Mouse (Mus musculus) gastrocnemius, postnatal 36 days (tissue): ENCODE results near the gene Cntnap2. TPM values are rescaled to one million over a fixed set of nuclear protein-coding genes. Genes with fewer than 3 reads are reported as not detected.

Experiments used
- DNase-seq, 2 experiments: peaks; one replicate each; pipeline ENCODE4 v3.0.0; 2022
- intact Hi-C: fragments of 180-260 bp; cut with DNase I; formaldehyde crosslinking; loops from one replicate; pipeline ENCODE4 v1.15.1; 2025
- total RNA-seq, 2 experiments: library from RNA; stranded (reverse); gene quantifications; 2 replicates each; pipeline ENCODE4 v1.2.3; 2021

Cntnap2 gene
- total RNA-seq, 2 experiments from 2014 or later, result 6.3 to 6.6 TPM

DNA sequence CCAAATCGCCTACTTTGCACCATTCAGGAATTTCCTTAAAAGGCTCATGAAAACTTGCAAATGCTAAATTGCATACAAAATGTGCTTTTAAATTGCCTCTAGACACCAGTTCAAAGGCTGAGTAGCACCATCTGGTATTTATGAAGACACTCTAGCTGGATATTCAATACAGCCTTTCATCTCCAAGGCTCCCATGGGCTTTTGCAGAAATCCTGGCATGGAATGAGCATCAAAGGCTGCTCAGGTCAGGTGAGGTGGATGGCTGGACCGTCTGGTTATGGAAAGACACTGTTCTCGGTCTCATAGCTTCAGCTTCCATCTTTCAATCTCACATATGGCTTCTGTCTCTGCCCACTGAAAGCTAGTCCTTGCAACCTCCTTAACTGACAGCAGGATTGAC, 1515.9 kb downstream of the Cntnap2 start:
- no peak for DNase-seq
- intact Hi-C loops, result no loop called here

DNA sequence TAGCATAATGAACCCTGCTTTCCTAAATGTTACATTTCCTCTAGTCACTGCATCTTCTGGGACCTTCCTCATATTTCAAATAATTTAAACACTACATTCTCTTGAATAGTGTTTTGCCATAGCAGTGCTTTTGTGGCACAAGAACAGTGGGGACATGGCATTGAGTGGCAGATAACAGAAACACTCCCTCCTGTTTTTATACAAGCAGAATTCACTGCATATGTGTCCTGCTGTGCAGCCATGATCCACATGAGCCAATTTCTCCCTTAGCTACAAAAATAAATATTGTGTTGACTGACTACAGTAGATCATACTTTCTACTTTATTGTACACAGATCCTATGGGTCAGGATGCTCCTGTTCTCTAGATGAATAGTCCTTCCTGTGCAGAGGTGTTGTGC, 1553.2 kb downstream of the Cntnap2 start:
- no peak for DNase-seq
- intact Hi-C loops, result no loop called here

DNA sequence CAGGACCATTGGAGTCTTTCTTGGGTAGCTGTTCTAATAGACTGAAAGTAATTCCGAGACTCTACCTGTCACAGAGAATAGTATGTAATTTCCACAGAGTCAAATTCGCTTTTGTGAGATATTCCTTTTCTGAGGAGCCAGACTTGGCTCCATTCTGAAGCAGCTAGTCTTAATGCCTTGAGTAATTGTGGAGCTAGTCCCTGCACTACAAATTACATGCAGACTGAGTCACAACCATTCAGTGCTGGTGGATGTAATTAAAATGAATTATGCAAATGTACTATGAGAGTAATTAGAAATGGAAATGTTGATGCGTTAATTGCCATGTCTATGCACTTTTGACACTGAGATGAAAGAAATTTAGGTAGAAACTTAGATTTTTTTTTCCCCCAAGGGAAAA, 1553.7 kb downstream of the Cntnap2 start:
- intact Hi-C loops, result no loop called here
- DNase-seq, result no peak

DNA sequence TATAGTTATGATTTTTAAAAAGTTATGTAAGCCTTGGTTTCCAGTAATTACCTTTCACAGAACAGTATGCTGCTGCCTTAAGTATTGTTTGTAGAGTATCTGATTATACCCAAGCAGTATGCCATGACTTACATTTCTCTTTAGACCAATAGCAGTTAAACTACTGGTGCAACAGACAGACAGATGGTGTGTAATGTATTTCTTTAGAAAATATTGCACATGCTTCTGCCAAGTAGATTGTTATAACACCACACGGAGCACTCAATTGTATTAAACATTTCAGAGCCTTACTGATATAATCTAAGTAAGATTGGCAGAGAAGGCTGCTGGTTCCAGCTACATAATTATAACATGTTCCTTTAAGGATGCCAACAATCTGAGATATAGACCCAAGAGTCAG, 1609.9 kb downstream of the Cntnap2 start:
- DNase-seq, result no peak
- intact Hi-C loops, result no loop called here

DNA sequence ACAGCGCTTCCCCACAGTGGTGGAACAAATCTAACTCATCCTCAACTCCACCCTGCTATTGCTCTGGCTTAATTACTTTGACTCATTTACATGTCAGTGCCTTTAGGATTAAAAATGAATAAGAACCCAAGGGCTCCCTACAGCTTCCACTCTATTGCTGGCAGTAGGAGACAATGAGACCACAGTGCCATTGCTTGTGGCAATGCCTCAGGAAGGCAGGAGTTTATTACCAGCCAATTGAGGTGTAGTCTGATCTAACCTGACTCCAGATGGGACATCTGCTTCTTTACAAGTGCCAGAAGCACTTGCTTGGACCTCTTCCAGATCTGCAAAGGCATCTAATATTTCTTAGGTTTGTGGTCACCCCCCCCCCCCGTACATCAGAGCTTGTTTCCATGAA, 1615.9 kb downstream of the Cntnap2 start:
- DNase-seq, result no peak

DNA sequence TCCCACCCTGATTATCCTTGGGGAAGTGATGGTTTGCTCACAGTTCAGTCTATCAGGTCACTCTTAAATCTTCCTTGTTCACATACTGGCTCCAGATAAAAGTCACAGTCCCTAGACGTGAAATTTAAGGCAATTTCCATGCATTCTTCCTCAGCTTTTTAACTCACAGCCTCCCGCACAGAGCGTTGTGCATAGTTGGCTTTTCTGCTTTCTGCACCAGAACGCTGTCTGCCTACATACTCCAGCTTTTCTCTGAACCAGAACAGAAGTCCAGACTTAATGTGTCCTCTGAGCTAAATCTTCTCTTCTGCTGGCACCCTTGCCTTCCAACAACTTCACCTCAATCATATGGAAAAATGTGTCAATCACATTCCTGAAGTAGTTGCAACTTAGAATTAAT, 1616.5 kb downstream of the Cntnap2 start:
- DNase-seq, result no peak
- intact Hi-C loops, result no loop called here

More for the DNA sequence above, 1615.9 kb downstream of the Cntnap2 start:
- intact Hi-C loops, result no loop called here

DNA sequence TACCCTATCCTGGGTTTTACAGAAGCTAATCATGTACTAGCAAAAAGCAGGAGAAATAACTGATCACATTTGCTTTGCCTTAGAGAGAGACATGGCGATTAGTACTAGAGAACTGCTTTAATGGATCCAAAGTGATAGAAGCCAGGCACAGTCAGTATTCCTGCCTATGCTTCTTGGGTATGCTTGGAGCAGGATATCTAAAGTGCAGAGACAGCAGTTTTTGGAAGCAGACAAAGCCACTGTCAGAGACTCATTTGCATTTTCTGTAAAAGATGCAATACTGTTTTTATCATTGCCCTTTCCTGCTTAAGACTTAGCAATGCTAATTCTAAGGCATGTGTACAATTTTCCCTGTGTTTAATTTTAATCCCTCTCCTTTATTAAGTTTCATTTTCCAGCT, 1637.0 kb downstream of the Cntnap2 start:
- intact Hi-C loops, result no loop called here
- DNase-seq, result no peak

DNA sequence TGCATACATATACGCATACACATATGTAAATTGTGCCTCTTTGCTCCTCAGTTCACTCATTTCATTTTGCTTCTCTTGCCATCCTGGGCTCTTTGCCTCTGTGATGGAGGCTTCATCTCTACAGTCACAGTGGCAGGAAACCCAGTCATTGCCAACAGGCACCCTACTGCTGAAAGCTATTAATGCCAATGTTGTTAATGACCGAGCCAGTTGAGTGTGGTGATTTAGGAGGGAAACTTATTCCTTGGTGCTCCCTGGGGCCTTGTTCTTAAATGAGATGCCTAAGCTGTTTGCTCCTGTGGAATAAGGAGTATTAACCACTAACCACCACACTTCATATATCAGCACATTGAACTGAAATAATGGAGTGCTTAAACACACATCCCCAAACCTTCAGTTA, 1640.2 kb downstream of the Cntnap2 start:
- intact Hi-C loops, result no loop called here
- no peak for DNase-seq

DNA sequence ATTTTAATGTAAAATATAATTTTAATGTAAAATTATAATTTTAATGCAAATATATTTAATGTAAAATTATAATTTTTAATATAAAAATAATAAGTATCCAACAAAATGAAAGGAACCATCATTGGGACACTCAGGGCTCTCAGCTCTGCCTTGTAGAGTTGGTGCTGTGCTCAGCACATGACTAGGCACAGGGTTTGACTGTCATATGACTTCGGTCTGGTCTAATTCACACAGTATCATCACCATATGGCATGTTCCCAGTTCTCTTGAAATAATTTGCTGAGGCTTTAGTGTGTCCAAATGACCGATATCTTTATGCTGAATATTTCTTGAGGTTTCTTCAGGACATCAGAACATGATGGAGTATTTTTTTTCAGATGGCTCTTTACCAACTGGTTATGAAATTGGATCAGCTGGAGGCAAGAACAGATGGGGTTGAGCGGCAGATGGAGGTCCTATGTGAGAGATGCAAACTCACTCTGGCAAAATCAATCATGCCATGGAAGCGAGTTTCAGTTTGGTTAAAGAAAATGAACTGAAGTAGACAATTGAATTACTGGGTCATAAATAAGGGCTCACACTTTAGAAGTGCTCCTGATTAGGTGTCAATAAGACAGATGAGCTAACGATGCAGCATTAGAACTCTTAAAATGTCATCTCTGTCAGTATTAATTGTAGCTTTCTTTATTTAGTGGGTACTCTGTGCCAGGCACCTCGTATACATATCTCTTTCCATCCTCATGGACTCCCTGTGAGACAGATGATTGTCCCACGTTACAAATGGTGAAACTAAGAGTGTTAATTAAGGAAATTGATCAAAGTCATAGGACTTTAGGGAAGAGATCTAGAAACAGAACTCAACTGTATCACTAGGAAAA, 1645.4 kb downstream of the Cntnap2 start:
- intact Hi-C loops, result no loop called here
- no peak for DNase-seq

DNA sequence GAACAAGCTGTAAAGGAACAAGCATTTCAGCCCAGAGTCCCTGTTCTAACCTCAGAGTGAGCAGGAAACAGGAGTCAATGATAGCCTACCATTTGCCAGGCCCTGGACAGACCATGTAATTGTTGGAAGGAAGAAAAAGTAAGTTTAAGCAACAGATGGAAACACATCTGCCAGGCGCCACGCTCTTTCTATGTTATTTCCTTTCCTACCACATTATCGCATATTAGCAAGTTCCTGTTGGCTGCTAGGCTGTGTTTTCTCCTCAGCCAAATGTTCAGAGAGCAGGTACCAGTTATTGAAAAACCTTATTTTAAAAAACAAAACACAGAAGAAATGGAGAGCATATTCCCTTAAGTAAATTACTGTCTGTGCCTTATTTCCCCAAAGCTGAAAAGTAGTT, 1646.8 kb downstream of the Cntnap2 start:
- no peak for DNase-seq
- intact Hi-C loops, result no loop called here

DNA sequence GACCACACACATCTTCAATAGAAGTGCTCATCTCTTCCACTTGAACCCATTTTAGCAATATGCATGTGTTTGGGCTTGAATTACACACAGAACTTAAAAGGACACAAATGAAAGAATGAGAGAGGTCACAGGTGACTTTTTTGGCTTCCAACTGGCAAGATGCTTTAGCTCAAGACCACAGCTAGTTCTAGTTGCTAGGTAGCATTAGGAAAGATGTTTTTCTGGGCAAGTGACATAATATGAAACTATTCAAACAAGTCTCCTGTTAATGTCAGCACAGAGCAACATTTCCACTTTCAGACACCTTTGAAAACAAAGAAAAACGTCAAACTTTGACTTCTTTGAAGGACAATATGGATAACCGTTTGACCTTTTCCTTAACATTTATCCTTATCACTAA, 1657.4 kb downstream of the Cntnap2 start:
- intact Hi-C loops, result no loop called here

DNA sequence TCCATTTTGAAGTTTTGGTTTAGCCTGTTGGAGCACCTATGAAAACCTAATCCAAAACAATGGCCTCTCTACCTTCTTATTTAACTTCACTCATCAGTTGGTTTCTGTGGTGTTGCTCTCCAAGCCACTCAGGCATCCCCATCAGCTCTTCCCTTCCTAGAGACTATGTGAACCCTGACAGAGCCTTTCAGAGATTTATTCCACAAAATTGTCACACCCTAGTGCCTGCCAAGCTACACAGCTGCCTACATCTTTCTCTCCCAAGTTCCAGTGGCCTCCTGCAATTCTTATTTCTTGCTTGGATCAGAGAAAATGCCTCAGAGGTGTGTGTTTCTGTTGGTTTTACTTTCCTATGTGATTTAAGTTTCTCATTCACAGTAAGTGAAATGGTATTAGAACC, 1674.6 kb downstream of the Cntnap2 start:
- no peak for DNase-seq
- intact Hi-C loops, result no loop called here

More for the DNA sequence above, 1657.4 kb downstream of the Cntnap2 start:
- no peak for DNase-seq

DNA sequence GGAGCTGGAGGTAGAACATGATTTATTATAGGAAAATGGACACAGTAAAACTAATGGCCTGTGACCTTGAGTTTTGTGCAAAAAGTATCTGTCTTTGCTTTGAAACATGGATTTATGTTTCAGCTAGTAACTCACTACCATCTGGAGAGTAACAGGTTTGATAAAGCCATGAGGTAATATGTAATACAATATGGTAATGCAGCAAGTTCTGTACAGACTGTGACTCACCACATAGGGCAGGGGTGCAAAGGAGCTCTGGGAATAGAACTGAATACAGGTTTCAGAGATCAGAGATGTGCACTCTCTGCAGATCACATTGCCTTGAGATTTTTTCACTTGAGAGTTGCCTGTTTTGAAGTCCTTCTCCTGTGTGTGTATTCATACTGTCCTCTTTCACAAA, 1689.3 kb downstream of the Cntnap2 start:
- no peak for DNase-seq
- intact Hi-C loops, result no loop called here

DNA sequence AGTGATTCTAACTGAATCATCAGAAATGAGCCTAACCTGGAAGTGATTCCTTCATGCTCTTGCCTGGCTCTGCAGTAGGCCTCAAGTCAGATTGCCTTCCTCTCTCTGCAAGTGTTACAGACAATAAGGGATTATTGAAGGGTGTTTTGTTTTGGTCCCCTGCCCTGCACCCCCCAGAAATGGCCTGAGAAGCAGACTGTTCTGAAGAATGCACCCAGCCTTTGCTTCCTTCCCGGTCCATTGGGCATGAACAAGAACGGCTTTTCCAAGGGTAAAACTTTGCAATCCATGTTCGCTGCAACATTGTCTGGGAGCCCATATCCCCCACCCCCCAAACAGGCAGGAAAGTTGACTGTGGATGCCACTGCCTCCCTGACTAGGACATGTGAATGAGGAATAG, 1704.3 kb downstream of the Cntnap2 start:
- intact Hi-C loops, result no loop called here
- DNase-seq, result no peak

DNA sequence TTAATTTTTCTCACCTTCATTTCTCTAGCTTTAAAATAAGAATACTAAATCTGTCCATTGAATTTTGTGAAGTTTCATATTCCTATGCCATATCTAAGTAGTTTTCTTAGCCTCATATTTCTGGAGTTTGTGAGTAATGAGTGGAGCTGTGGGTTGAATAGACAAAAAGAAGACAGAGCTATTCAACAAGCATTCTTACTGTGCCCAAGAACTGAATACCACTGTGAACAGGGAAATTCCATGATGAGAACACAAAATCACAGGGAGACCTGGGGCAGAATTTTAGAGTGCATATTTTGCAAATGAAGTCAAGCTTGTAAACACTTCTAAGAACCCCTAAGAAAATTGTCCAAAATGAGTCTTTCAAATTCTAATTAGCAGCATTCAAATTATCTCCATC, 1715.4 kb downstream of the Cntnap2 start:
- intact Hi-C loops, result no loop called here

DNA sequence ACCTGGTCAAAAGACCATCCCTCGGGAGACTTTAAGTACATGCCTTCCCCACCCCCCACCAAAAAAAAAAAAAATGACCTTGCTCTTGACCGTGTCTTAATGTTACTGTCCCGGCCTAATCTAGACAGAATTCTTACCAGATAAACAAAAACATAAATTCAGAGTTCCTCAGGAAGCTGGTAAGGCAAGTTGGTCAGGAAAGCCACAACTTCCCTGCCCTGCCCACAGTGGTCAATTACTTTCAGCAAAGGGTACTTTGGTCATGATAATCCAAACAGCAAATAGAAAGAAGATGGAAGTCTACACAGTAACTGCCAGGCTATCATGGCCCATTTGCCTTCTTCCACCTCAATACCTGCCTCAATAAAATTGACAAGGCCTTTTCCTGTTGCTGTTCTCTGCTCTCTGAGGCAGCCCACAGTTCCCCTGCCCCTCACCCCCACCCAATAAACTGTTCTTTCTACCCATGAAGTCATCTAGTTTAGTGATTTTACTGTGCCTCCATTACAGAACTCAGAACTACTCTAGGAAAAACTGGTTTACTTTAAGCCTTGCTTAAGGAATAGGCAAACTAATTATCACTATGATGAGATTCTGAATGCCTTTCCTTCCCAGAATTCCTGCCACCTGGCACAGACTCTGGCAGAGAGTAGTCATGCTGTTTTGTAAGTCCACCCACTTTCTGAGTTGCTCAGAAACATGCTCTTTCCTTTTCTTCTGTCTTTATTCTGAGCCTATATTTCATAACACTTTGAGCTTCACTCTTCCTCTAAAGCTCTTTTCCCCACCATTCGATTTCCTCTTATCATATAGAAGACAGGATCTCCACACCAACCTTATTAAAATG, 1743.3 kb downstream of the Cntnap2 start:
- DNase-seq, result no peak
- intact Hi-C loops, result no loop called here

More for the DNA sequence above, 1715.4 kb downstream of the Cntnap2 start:
- no peak for DNase-seq

DNA sequence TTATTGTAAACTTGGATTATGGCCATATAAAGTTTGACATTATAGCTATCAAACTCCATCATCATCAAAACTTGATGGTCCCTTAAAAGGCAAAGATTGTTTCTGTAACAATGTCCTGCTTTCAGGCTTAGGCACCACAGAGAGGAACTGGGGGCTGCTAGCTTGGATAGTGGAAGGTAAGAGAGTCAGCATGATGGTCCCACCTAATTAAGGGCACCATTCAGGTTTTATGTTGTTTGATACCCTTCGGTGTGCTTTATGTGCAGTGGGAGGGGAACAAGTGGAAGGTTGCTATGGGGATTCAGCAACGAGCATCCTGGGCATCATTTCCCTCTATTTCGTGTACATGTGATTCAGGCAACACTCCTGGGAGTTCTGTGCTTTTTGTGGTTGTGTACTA, 1797.5 kb downstream of the Cntnap2 start:
- intact Hi-C loops, result no loop called here

DNA sequence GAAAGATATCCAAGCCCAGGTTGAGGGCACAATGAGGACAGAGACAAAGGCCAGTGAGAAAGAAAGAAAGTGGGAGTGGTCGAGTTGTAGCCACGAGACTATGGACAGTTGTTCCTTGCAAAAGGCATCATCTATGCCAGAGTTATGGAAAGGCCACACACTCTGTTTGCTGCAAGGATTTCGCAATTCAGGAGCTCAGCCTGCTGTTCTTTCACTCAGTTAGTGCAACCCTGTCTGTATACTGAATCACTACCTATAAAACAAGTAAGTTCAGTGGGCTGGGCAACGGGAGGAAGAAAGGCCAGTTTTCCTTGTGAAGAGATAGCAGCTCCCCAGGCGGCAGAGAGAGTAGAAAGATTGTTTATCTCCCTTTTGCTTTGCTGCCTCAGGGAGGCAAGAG, 1801.9 kb downstream of the Cntnap2 start:
- DNase-seq, result no peak

More for the DNA sequence above, 1797.5 kb downstream of the Cntnap2 start:
- DNase-seq, result no peak

DNA sequence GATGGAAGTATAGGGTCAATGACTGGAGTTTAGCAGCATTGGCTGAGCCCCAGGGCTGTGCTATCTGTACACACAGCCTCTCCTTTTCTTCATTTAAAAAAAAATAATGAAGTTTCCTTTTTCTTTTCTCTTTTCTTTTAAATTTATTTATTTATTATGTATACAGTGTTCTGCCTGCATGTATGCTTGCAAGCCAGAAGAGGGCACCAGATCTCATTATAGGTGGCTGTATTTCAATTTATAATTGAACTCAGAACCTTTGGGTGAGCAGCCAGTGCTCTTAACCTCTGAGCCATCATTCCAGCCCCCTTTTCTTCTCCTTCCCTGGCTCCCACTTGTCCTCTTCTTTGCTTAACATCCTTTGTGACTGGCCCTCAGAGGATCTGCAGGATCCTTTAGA, 1807.2 kb downstream of the Cntnap2 start:
- intact Hi-C loops, result no loop called here
- no peak for DNase-seq

More for the DNA sequence above, 1801.9 kb downstream of the Cntnap2 start:
- intact Hi-C loops, result no loop called here

DNA sequence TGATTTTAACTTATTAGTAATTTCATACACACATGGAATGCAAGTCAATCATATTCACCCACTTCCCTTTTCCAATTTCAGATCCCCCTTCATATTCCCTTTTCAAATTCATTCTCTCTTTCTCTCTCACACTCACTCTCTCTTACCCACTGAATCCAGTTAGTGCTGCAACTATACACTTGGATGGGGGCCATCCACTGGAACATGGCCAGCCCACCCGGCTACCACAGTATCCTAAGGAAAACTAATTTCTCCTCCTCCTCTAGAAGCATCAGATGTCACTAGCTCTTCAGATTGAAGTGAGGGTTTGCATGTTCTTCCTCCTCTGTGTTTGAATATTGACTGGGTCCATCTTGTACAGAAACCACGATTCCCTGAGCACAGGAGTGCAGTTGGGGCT, 1827.1 kb downstream of the Cntnap2 start:
- intact Hi-C loops, result no loop called here

DNA sequence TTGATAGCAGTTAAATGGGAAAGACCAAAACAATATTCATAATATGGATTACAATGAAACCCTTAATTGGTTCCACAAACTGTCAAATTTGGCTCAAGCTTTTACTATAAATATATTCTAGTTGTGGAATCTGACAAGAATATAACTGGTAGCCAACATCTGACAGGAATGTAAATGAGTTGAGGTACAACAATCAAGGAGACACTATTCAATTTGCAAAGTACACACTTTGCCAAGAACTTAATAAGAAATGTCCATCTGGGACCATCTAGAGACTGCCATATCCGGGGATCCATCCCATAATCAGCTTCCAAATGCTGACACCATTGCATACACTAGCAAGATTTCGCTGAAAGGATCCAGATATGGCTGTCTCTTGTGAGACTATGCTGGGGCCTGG, 1850.0 kb downstream of the Cntnap2 start:
- intact Hi-C loops, result no loop called here
- DNase-seq, result no peak

More for the DNA sequence above, 1827.1 kb downstream of the Cntnap2 start:
- DNase-seq, result no peak
